Mouse (Mus musculus) sigmoid colon, adult 10 weeks (tissue): ENCODE measurements around the gene Slc6a6. TPM values are rescaled to one million over a fixed set of nuclear protein-coding genes. Genes with fewer than 3 reads are reported as not detected.

Experiments used
- polyA plus RNA-seq: library from polyadenylated mRNA; stranded (reverse); fragments of 350-450 nt; fragmentation: Illumina TruSeq; extraction: RNeasy Lipid Tissue Mini Kit (QIAGEN cat#74804); gene quantifications from one replicate; pipeline ENCODE4 v1.2.3, GENCODE M21; 2014; ENCODE audit warnings: low read depth, low replicate concordance

The Slc6a6 gene
- 63.5 TPM for polyA plus RNA-seq

DNA sequence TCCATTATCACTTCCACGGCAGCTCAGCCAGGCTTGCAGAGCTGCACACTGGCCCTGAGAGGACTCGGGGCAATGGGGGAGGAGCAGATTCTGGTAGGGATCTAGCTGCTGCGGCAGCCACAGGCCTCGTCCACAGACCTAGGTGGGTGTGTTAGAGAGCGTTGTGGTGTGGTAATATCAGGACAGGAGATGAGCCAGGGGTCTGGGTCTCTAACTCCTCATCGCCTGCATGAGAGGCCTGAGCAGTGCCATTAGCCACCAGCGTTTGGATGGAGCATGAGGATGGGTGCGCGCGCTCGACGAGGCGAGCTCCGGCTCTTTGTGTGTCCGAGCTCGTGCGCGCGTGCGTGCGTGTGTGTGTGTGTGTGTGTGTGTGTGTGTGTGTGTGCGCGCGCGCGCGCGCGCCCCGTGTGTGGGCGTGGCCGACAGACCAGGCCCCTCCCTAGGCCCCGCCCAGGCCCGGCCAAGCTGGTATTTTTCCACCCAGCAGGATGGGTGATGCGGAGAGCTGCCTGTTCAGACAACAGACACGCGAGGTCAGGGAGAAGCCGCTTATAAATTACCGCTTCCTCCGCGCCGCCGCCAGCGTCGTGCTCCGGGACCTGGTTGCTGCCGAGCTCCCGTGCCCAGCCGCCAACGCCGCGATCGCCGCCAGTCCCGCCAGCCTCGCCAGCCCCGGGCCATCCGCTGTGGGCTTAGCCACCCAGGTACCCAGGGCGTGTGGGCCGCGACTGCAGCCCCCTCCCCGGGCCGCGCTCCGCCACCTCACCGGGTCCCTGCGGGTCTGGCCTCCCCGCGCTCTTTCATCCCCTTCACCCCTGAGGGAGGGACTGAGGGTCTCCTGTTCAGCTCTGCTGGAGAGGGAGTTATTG is at the start of gene Slc6a6:
Gene Slc6a6 (plus strand): TSS at position 452 of the 872 bp plus-strand sequence.

Other genes with a start within 250 kb of the Slc6a6 start
- 9.6 TPM for gene Chchd4, start 210.5 kb upstream of the Slc6a6 start, polyA plus RNA-seq
- 21.5 TPM for gene Tmem43, start 210.3 kb upstream of the Slc6a6 start, polyA plus RNA-seq
- 5.6 TPM for gene Xpc, start 168.2 kb upstream of the Slc6a6 start, polyA plus RNA-seq
- gene Lsm3, start 168.1 kb upstream of the Slc6a6 start, polyA plus RNA-seq: 67.0 TPM
- gene Grip2, start 143.2 kb downstream of the Slc6a6 start, polyA plus RNA-seq: not detected
- 115 TPM for gene Ccdc174, start 194.0 kb downstream of the Slc6a6 start, polyA plus RNA-seq
- 0.88 TPM for gene 4930590J08Rik, start 218.8 kb downstream of the Slc6a6 start, polyA plus RNA-seq